Mouse (Mus musculus): ENCODE data around the gene Ccz1. TPM values are rescaled to one million over a fixed set of nuclear protein-coding genes. Genes with fewer than 3 reads are reported as not detected.

Ccz1 gene
- polyA plus RNA-seq, 1 experiment from 2014 or later: 78.0 TPM

- Histone ChIP-seq H3K4me3 (ENCODE audit: low read depth, low read length) (no peak overlapping the region), H3K27me3 (ENCODE audit: control insufficient read depth, insufficient read depth, low read length) (no peaks in the 10 kb centered on the region), H3K4me2 (replicated peaks; ENCODE audit: low read depth, low read length) (no peak overlapping the region), H3K36me3 (ENCODE audit: control insufficient read depth, insufficient read depth, low read length) (no peaks in the 10 kb centered on the region), H3K9me3 (ENCODE audit: control insufficient read depth, low read depth, low read length) (no peaks in the 10 kb centered on the region), H3K4me1 (ENCODE audit: control insufficient read depth, insufficient read depth, low read length) (no peaks in the 10 kb centered on the region), H3K27ac (ENCODE audit: low read length) (no peak overlapping the region), H3K9ac (replicated peaks; ENCODE audit: low read depth, low read length) (no peak overlapping the region)
- no peak for ATAC-seq (ENCODE audit: insufficient number of reproducible peaks, insufficient read depth, low FRiP score, low read depth)
- WGBS: 84% methylated on average over 12 of the region's 12 CpGs
Measured at GRCm38 (mm10) chr5:143948361-143948760, 66.3 kb downstream of the Ccz1 start.

GRCm38 (mm10) chr5:143943231-143944125 is 71.2 kb downstream of the Ccz1 start:
- ATAC-seq (ENCODE audit: insufficient number of reproducible peaks, insufficient read depth, low FRiP score, low read depth): no peak
- WGBS: 89% methylated on average over 14 of the region's 14 CpGs
- Histone ChIP-seq H3K4me2 (replicated peaks; ENCODE audit: low read depth, low read length) (no peak overlapping the region), H3K27me3 (ENCODE audit: control insufficient read depth, insufficient read depth, low read length) (no peaks in the 10 kb centered on the region), H3K9ac (replicated peaks; ENCODE audit: low read depth, low read length) (no peak overlapping the region), H3K4me3 (ENCODE audit: low read depth, low read length) (no peak overlapping the region), H3K9me3 (ENCODE audit: control insufficient read depth, low read depth, low read length) (no peaks in the 10 kb centered on the region), H3K4me1 (ENCODE audit: control insufficient read depth, insufficient read depth, low read length) (no peaks in the 10 kb centered on the region), H3K27ac (ENCODE audit: low read length) (no peak overlapping the region), H3K36me3 (ENCODE audit: control insufficient read depth, insufficient read depth, low read length) (no peaks in the 10 kb centered on the region)

- no peak overlapping the region for H3K4me3 ChIP-seq (ENCODE audit: low read depth, low read length)
- no peak overlapping the region for H3K27ac ChIP-seq (ENCODE audit: low read length)
- H3K4me1 ChIP-seq (ENCODE audit: control insufficient read depth, insufficient read depth, low read length): no peaks in the 10 kb centered on the region
- H3K9ac ChIP-seq (replicated peaks; ENCODE audit: low read depth, low read length): no peak overlapping the region
- H3K27me3 ChIP-seq (ENCODE audit: control insufficient read depth, insufficient read depth, low read length): no peaks in the 10 kb centered on the region
- 19% methylated on average over 10 of the region's 10 CpGs for whole genome bisulfite sequencing
- ATAC-seq (ENCODE audit: insufficient number of reproducible peaks, insufficient read depth, low FRiP score, low read depth): no peak
- no peaks in the 10 kb centered on the region for H3K36me3 ChIP-seq (ENCODE audit: control insufficient read depth, insufficient read depth, low read length)
- H3K4me2 ChIP-seq (replicated peaks; ENCODE audit: low read depth, low read length): no peak overlapping the region
- no peaks in the 10 kb centered on the region for H3K9me3 ChIP-seq (ENCODE audit: control insufficient read depth, low read depth, low read length)
Measured at GRCm38 (mm10) chr5:143941588-143941987, 73.1 kb downstream of the Ccz1 start.

Other genes starting within 250 kb of the Ccz1 start
- 34.4 TPM in 2 replicates for gene Eif2ak1, start 197.1 kb downstream of the Ccz1 start, polyA plus RNA-seq (2014; fragmentation: Nextera tagmentation; extraction: Ambion mirVana)
- 0.36 and 0.38 TPM in 2 replicates for gene Ankrd61, start 117.2 kb downstream of the Ccz1 start, polyA plus RNA-seq (2014; fragmentation: Nextera tagmentation; extraction: Ambion mirVana)
- gene Aimp2, start 105.0 kb downstream of the Ccz1 start, polyA plus RNA-seq (2014; fragmentation: Nextera tagmentation; extraction: Ambion mirVana): 94.9 and 95.8 TPM in 2 replicates
- gene Pms2, start 104.9 kb downstream of the Ccz1 start, polyA plus RNA-seq (2014; fragmentation: Nextera tagmentation; extraction: Ambion mirVana): 30.8 and 33.7 TPM in 2 replicates
- 0.65 TPM in 1 of 2 replicates, not detected in the other for gene Gm42421, start 86.7 kb downstream of the Ccz1 start, polyA plus RNA-seq (2014; fragmentation: Nextera tagmentation; extraction: Ambion mirVana)
- 0.60 and 1.4 TPM in 2 replicates for gene Rsph10b, start 81.8 kb downstream of the Ccz1 start, polyA plus RNA-seq (2014; fragmentation: Nextera tagmentation; extraction: Ambion mirVana)
- 0.55 TPM in 1 of 2 replicates, not detected in the other for gene Ocm, start 11.8 kb upstream of the Ccz1 start, polyA plus RNA-seq (2014; fragmentation: Nextera tagmentation; extraction: Ambion mirVana)
- 5.2 and 5.6 TPM in 2 replicates for gene Lmtk2, start 85.6 kb upstream of the Ccz1 start, polyA plus RNA-seq (2014; fragmentation: Nextera tagmentation; extraction: Ambion mirVana)
- 0.32 and 2.5 TPM in 2 replicates for gene Bhlha15, start 175.4 kb upstream of the Ccz1 start, polyA plus RNA-seq (2014; fragmentation: Nextera tagmentation; extraction: Ambion mirVana)
- 17.0 and 18.3 TPM in 2 replicates for gene Tecpr1, start 208.7 kb upstream of the Ccz1 start, polyA plus RNA-seq (2014; fragmentation: Nextera tagmentation; extraction: Ambion mirVana)
- 135 and 137 TPM in 2 replicates for gene Bri3, start 229.6 kb upstream of the Ccz1 start, polyA plus RNA-seq (2014; fragmentation: Nextera tagmentation; extraction: Ambion mirVana)